Mouse (Mus musculus) liver, embryonic 13.5 days (tissue): ENCODE results near the gene Myh14. TPM values are rescaled to one million over a fixed set of nuclear protein-coding genes. Genes with fewer than 3 reads are reported as not detected.

Experiments
- ATAC-seq: fragments of 200-750 bp; cut with Nextera tagmentation; 2 replicates; pipeline ENCODE4 v1.8.0; 2017; ENCODE audit warnings: low read depth, mild to moderate bottlenecking, moderate number of reproducible peaks, moderate library complexity
- DNase-seq: peaks from one replicate; pipeline ENCODE4 v3.0.0; 2022
- H3K27ac ChIP-seq: fragments of 300-500 bp; sonication (generic); 2 replicates; pipeline ENCODE4 v1.5.1; 2015; ENCODE audit warnings: moderate library complexity, mild to moderate bottlenecking, inconsistent platforms
- H3K27me3 ChIP-seq: fragments of 300-500 bp; sonication (generic); 2 replicates; pipeline ENCODE4 v1.6.1; 2015; ENCODE audit warnings: mild to moderate bottlenecking, inconsistent platforms
- H3K36me3 ChIP-seq: fragments of 300-500 bp; sonication (generic); 2 replicates; pipeline ENCODE4 v1.6.1; 2015; ENCODE audit warnings: mild to moderate bottlenecking, inconsistent platforms
- H3K4me1 ChIP-seq: fragments of 300-500 bp; sonication (generic); replicated peaks from 2 replicates; pipeline ENCODE4 v1.6.1; 2015; ENCODE audit warnings: inconsistent platforms
- H3K4me2 ChIP-seq: fragments of 300-500 bp; sonication (generic); 2 replicates; pipeline ENCODE4 v1.6.1; 2015; ENCODE audit warnings: inconsistent platforms, mild to moderate bottlenecking, moderate library complexity
- H3K4me3 ChIP-seq: fragments of 300-500 bp; sonication (generic); replicated peaks from 2 replicates; pipeline ENCODE4 v1.5.1; 2015; ENCODE audit warnings: mild to moderate bottlenecking, inconsistent platforms
- H3K9ac ChIP-seq: fragments of 300-500 bp; sonication (generic); 2 replicates; pipeline ENCODE4 v1.6.1; 2015; ENCODE audit warnings: mild to moderate bottlenecking, inconsistent platforms
- H3K9me3 ChIP-seq: fragments of 300-500 bp; sonication (generic); replicated peaks from 2 replicates; pipeline ENCODE4 v1.6.1; 2016; ENCODE audit warnings: inconsistent platforms
- WGBS: fragments of 180-500 bp; shearing (Covaris S2); methylation state at CpG from one replicate; pipeline ENCODE4 v1.1.7; 2015; ENCODE audit not compliant: insufficient replicate concordance; 5-methylcytosine and 5-hydroxymethylcytosine counted together
- polyA plus RNA-seq: library from polyadenylated mRNA; unstranded; fragments of >200 nt; fragmentation: Nextera tagmentation; extraction: Ambion mirVana; gene quantifications from 2 replicates; pipeline ENCODE4 v1.2.1, GENCODE M21; 2015

The Myh14 gene
- polyA plus RNA-seq, 1 experiment from 2014 or later, result 0.31 TPM

- WGBS, result 14% methylated on average over 21 of the region's 21 CpGs
- H3K4me2 ChIP-seq, result no peak overlapping the region
- H3K9me3 ChIP-seq, result no peaks in the 10 kb centered on the region
- no peak overlapping the region for H3K27ac ChIP-seq
- peaks cover 9% of the 10 kb centered on the region for H3K4me1 ChIP-seq
- H3K27me3 ChIP-seq, result peaks cover 43% of the 10 kb centered on the region
- no peak overlapping the region for H3K9ac ChIP-seq
- H3K36me3 ChIP-seq, result no peaks in the 10 kb centered on the region
- H3K4me3 ChIP-seq, result no peak overlapping the region
- DNase-seq (no peak), ATAC-seq (no peak)
These were observed 1.5 kb downstream of the Myh14 start for GRCm38 (mm10) chr7:44669103-44669502.

GRCm38 (mm10) chr7:44667996-44668738 is 2.5 kb downstream of the Myh14 start:
- DNase-seq, result no peak
- no peak overlapping the region for H3K9ac ChIP-seq
- no peak overlapping the region for H3K4me3 ChIP-seq
- H3K27ac ChIP-seq, result no peak overlapping the region
- peaks cover 9% of the 10 kb centered on the region for H3K4me1 ChIP-seq
- no peaks in the 10 kb centered on the region for H3K9me3 ChIP-seq
- peaks cover 43% of the 10 kb centered on the region for H3K27me3 ChIP-seq
- H3K36me3 ChIP-seq, result no peaks in the 10 kb centered on the region
- 47% methylated on average over 13 of the region's 13 CpGs for WGBS
- no peak for ATAC-seq
- H3K4me2 ChIP-seq, result no peak overlapping the region

GRCm38 (mm10) chr7:44666462-44666861 is 4.2 kb downstream of the Myh14 start:
- no peak overlapping the region for H3K4me3 ChIP-seq
- peaks cover 34% of the 10 kb centered on the region for H3K27me3 ChIP-seq
- H3K4me2 ChIP-seq, result no peak overlapping the region
- ATAC-seq (no peak), DNase-seq (no peak)
- H3K27ac ChIP-seq, result no peak overlapping the region
- 67% methylated on average over 2 of the region's 2 CpGs for WGBS
- H3K4me1 ChIP-seq, result peaks cover 9% of the 10 kb centered on the region
- no peaks in the 10 kb centered on the region for H3K9me3 ChIP-seq
- H3K36me3 ChIP-seq, result no peaks in the 10 kb centered on the region
- no peak overlapping the region for H3K9ac ChIP-seq

GRCm38 (mm10) chr7:44664731-44665130 is 5.9 kb downstream of the Myh14 start:
- peaks cover 18% of the 10 kb centered on the region for H3K27me3 ChIP-seq
- H3K4me2 ChIP-seq, result no peak overlapping the region
- no peaks in the 10 kb centered on the region for H3K9me3 ChIP-seq
- H3K9ac ChIP-seq, result no peak overlapping the region
- no peak overlapping the region for H3K27ac ChIP-seq
- 31% methylated on average over 11 of the region's 11 CpGs for WGBS
- no peak overlapping the region for H3K4me3 ChIP-seq
- H3K36me3 ChIP-seq, result no peaks in the 10 kb centered on the region
- ATAC-seq (no peak), DNase-seq (no peak)
- H3K4me1 ChIP-seq, result no peaks in the 10 kb centered on the region

- Histone ChIP-seq H3K4me1 (no peaks in the 10 kb centered on the region), H3K9me3 (no peaks in the 10 kb centered on the region), H3K4me2 (no peak overlapping the region), H3K9ac (no peak overlapping the region), H3K36me3 (no peaks in the 10 kb centered on the region), H3K27ac (no peak overlapping the region), H3K27me3 (peaks cover 7% of the 10 kb centered on the region; the same call in 1 of the 2 replicates), H3K4me3 (no peak overlapping the region)
- no peak for ATAC-seq
- WGBS, result 53% methylated on average over 5 of the region's 5 CpGs
- no peak for DNase-seq
These were observed 7.1 kb downstream of the Myh14 start for GRCm38 (mm10) chr7:44663546-44663945.

- Histone ChIP-seq H3K9ac (no peak overlapping the region), H3K36me3 (no peaks in the 10 kb centered on the region), H3K9me3 (no peaks in the 10 kb centered on the region), H3K4me3 (no peak overlapping the region), H3K27me3 (no peaks in the 10 kb centered on the region), H3K4me1 (no peaks in the 10 kb centered on the region), H3K4me2 (no peak overlapping the region), H3K27ac (no peak overlapping the region)
- 6% methylated on average over 3 of the region's 3 CpGs for WGBS
- ATAC-seq (no peak), DNase-seq (no peak)
These were observed 8.1 kb downstream of the Myh14 start for GRCm38 (mm10) chr7:44662569-44662968.

- no peak overlapping the region for H3K27ac ChIP-seq
- H3K27me3 ChIP-seq, result no peaks in the 10 kb centered on the region
- H3K36me3 ChIP-seq, result no peaks in the 10 kb centered on the region
- no peak for DNase-seq
- no peak overlapping the region for H3K4me3 ChIP-seq
- no peak overlapping the region for H3K4me2 ChIP-seq
- ATAC-seq, result no peak
- no peak overlapping the region for H3K9ac ChIP-seq
- no peaks in the 10 kb centered on the region for H3K9me3 ChIP-seq
- no peaks in the 10 kb centered on the region for H3K4me1 ChIP-seq
- WGBS, result 13% methylated on average over 8 of the region's 8 CpGs
These were observed 8.5 kb downstream of the Myh14 start for GRCm38 (mm10) chr7:44662168-44662567.

- Histone ChIP-seq H3K4me1 (no peaks in the 10 kb centered on the region), H3K36me3 (no peaks in the 10 kb centered on the region), H3K9ac (no peak overlapping the region), H3K27me3 (no peaks in the 10 kb centered on the region), H3K4me3 (no peak overlapping the region), H3K27ac (no peak overlapping the region), H3K4me2 (no peak overlapping the region), H3K9me3 (no peaks in the 10 kb centered on the region)
- DNase-seq, result no peak
- 62% methylated on average over 5 of the region's 5 CpGs for WGBS
- ATAC-seq, result no peak
These were observed 9.4 kb downstream of the Myh14 start for GRCm38 (mm10) chr7:44661219-44661618.

- H3K27me3 ChIP-seq, result no peaks in the 10 kb centered on the region
- WGBS, result 8% methylated on average over 8 of the region's 8 CpGs
- no peaks in the 10 kb centered on the region for H3K36me3 ChIP-seq
- no peaks in the 10 kb centered on the region for H3K4me1 ChIP-seq
- H3K9me3 ChIP-seq, result no peaks in the 10 kb centered on the region
- no peak overlapping the region for H3K4me2 ChIP-seq
- DNase-seq (peak; percentile 31), ATAC-seq (no peak)
- no peak overlapping the region for H3K9ac ChIP-seq
- no peak overlapping the region for H3K4me3 ChIP-seq
- H3K27ac ChIP-seq, result no peak overlapping the region
These were observed 15.1 kb downstream of the Myh14 start for GRCm38 (mm10) chr7:44655504-44655903.

- 45% methylated on average over 8 of the region's 8 CpGs for WGBS
- DNase-seq, result no peak
- Histone ChIP-seq H3K4me3 (no peak overlapping the region), H3K9ac (no peak overlapping the region), H3K4me2 (no peak overlapping the region), H3K36me3 (no peaks in the 10 kb centered on the region), H3K27ac (no peak overlapping the region), H3K27me3 (no peaks in the 10 kb centered on the region), H3K4me1 (no peaks in the 10 kb centered on the region), H3K9me3 (no peaks in the 10 kb centered on the region)
- ATAC-seq, result no peak
These were observed 16.9 kb downstream of the Myh14 start for GRCm38 (mm10) chr7:44653773-44654172.

- H3K4me2 ChIP-seq, result no peak overlapping the region
- no peak overlapping the region for H3K27ac ChIP-seq
- no peaks in the 10 kb centered on the region for H3K27me3 ChIP-seq
- no peak overlapping the region for H3K9ac ChIP-seq
- H3K4me1 ChIP-seq, result no peaks in the 10 kb centered on the region
- H3K4me3 ChIP-seq, result no peak overlapping the region
- ATAC-seq (no peak), DNase-seq (no peak)
- WGBS, result 43% methylated on average over 7 of the region's 7 CpGs
- no peaks in the 10 kb centered on the region for H3K36me3 ChIP-seq
- H3K9me3 ChIP-seq, result no peaks in the 10 kb centered on the region
These were observed 19.2 kb downstream of the Myh14 start for GRCm38 (mm10) chr7:44651416-44651815.

GRCm38 (mm10) chr7:44649990-44650389 is 20.7 kb downstream of the Myh14 start:
- Histone ChIP-seq H3K9ac (no peak overlapping the region), H3K27ac (no peak overlapping the region), H3K27me3 (peaks cover 11% of the 10 kb centered on the region), H3K9me3 (no peaks in the 10 kb centered on the region), H3K4me2 (no peak overlapping the region), H3K36me3 (no peaks in the 10 kb centered on the region), H3K4me3 (no peak overlapping the region), H3K4me1 (no peaks in the 10 kb centered on the region)
- 7% methylated on average over 4 of the region's 4 CpGs for WGBS
- ATAC-seq, result no peak
- DNase-seq, result no peak
